Mouse (Mus musculus): ENCODE measurements at regions not wholly inside any gene's neighbourhood (a gene's known extent, or its start where the extent isn't known, plus 50 kb on each side); places are given as distances from the start of the nearest gene placed in this dataset.
"Not testable (repeated sequence)": the region's sequence is repeated elsewhere in the genome, so short reads cannot be mapped to it uniquely, and the experiment has no call there.

DNA sequence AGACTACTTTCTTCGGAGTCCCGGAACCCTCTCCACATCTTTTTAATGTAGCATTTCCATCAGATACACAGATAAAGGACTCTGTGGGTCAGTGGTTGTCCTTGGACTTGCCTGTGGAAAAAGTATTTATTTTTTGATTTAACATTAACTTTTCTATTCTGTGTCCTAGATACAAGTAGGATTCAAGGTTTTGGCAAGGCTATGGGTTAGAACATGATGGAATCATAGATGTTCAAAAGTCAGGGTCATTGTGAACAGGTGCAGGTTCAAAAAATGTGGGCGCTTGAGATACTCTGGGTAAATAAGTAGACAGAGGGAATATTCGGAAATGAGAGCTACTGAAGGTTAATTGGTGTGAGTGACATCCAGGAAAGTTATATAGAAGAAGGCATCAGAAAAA is 347.7 kb downstream of the Cypt12 start:
- DNase-seq (ENCODE audit: low spot score), result no peak

- DNase-seq (ENCODE audit: low spot score), result no peak
Measured at GRCm38 (mm10) chr3:18298699-18299098, 350.5 kb downstream of the Cypt12 start.

GRCm38 (mm10) chr3:18299502-18299901 is 351.3 kb downstream of the Cypt12 start:
- peak; percentile 6 for DNase-seq (ENCODE audit: low spot score)

DNA sequence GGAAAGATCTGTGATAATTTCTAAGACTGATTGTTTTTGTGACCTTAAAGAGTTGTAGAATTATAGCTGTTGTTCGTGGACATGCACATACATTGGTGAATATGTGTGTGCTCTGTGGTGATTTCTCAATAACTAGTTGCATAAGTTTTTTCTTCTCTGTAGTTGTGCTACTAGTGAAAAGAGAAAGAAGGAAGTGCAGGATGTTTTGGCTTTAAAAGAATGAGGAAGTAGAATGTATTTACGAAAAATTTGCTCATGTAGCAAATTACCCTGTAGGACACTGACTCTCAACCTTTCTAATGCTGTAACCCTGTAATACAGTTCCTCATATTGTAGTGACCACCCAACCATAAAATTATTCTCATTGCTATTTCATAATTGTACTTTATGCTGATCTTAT is 371.2 kb downstream of the Cypt12 start:
- DNase-seq (ENCODE audit: low spot score), result no peak

DNA sequence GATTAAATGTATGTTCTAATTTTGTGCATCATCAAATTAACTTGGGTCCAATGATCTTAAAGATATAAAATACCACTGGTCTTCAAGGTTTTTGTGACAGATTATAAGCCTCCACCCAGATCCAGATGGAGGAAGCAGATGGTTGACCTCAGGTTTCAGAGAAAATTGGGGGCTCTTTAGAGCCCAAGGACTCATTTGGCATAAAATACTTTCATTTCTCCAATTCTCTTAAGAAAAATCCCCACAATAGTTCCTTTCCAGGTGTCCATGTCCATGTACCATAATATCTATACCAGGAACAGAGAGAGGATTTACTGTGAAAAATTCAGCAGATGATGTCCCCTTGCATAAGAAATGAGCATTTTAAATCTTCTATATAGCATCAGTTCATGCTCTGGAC is 385.0 kb downstream of the Cypt12 start:
- no peak for DNase-seq (ENCODE audit: low spot score)

DNA sequence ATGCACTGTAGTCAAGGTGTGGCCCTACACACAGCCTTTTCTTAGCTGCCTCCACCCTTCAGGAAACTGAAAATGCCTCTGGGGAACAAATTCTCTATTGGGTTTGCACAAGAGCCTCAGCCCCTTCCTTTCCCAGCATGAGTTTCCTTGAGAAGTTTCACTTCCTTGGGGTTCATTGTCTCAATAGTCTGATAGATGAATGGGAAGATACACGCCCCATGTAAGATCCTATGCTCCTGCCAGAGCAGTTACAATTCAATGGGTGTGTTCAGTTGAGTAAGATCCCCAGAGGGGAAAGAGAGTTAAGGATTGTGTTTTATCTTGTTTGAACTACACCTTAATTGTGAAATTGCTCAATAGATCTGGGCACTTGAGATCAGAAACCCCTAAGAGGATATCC is 391.0 kb downstream of the Cypt12 start:
- no peak for DNase-seq (ENCODE audit: low spot score)

DNA sequence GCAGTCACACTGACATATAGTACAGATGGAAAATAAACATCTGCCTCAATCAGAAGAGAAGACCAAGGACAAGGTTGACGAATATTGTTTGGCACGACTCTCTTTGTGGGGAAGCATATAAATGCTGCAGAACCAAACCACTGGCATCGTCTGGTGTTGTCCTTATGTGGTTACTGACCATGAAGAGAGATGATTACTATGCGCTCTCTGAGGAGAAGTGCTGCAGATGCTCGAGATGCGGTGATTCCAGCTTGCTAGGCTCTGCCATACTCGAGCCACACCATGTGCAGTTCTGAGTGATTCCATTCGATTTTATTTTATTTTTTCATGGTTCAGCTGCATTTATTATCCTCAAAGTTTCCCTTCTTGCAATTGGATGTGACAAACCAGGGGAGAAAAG is 393.5 kb downstream of the Cypt12 start:
- DNase-seq (ENCODE audit: low spot score), result no peak

DNA sequence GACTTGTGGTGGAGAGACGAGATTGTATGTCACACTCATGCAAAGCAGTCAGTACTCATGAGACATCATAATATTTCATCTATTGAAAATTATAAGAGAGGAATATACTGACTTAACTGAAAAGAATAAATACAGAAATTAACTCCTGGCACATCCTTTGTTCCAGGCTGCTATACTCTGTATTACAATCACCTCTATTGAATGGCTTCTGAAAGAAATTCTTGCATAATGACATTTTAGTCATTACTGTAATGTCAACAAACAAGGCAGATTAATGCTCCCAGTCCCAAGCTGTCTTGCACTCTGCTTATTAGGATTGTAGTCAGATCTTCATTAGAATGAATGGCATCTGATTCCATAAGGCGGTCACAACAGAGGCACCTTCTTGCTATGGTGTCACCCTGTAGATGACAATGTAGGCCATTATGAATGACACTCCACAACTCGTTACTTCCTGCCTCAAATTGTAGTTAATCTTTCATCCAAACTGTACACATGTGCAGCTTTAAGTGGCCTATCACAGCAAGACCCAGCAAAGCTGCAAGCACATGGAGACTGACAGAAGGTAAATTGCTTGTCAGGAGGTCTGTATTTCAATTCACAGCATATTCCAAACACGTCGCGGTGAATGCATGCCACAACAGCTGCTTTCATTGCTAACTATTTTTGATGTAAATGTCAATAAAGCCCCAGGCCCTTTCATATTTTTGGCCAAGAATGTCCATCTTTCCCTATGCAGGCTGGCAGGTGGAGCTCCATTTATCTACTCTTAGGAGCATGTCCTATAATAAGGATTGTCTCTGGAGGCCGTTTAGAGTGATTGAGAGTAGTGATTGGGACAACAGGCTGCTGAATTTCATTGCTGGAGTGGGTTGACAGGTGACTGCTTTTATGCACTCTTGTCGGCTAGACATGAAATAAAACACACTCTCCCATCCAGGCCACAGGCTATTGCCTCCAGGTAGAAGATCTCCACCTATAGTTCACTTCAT is 430.1 kb downstream of the Cypt12 start:
- DNase-seq (ENCODE audit: low spot score), result no peak

- DNase-seq (ENCODE audit: low spot score), result no peak
Measured at GRCm38 (mm10) chr3:18421886-18422575, 473.8 kb downstream of the Cypt12 start.

- DNase-seq (ENCODE audit: low spot score), result no peak
Measured at GRCm38 (mm10) chr3:18428908-18429307, 480.7 kb downstream of the Cypt12 start.

GRCm38 (mm10) chr3:18438845-18439244 is 490.6 kb downstream of the Cypt12 start:
- no peak for DNase-seq (ENCODE audit: low spot score)

GRCm38 (mm10) chr3:18452197-18452933 is 504.2 kb downstream of the Cypt12 start:
- no peak for DNase-seq (ENCODE audit: low spot score)

GRCm38 (mm10) chr3:18453220-18453985 is 505.2 kb downstream of the Cypt12 start:
- DNase-seq (ENCODE audit: low spot score), result no peak

- no peak for DNase-seq (ENCODE audit: low spot score)
Measured at GRCm38 (mm10) chr3:18453986-18454291, 505.7 kb downstream of the Cypt12 start.

- not testable (repeated sequence) for DNase-seq (ENCODE audit: low spot score)
Measured at GRCm38 (mm10) chr3:18454558-18455191, 506.5 kb downstream of the Cypt12 start.

DNA sequence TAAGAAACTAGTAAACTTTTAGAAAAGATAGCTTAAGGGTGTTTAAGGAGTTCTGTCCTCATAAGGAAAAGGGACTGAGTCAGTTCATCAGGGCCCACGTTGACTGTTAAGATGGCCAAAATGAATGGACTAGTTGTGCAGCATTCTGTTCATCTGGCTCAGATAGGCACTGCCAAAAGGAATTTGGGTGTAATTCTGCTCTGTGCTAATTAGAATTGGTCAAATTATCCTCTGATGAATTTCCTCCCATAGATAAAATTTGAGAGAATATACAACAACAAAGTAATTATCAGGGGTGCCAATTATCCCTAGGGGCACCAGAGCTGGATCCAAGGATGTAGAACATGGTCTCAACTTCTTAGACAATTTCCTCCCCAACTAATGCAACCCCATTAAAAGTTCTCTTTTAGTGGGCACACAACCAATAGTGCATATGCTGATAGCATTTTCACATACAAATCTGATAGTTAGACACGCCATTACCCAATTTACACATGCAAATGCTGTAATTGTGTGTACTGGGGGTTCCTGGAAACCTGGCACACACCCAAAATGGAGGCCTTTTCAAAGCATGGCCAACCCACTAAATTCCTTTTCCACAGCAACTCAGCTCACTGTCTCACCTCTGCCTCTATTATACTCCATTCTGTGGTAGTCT is 508.0 kb downstream of the Cypt12 start:
- DNase-seq (ENCODE audit: low spot score), result no peak

- no peak for DNase-seq (ENCODE audit: low spot score)
Measured at GRCm38 (mm10) chr3:18460267-18460666, 512.1 kb downstream of the Cypt12 start.

DNA sequence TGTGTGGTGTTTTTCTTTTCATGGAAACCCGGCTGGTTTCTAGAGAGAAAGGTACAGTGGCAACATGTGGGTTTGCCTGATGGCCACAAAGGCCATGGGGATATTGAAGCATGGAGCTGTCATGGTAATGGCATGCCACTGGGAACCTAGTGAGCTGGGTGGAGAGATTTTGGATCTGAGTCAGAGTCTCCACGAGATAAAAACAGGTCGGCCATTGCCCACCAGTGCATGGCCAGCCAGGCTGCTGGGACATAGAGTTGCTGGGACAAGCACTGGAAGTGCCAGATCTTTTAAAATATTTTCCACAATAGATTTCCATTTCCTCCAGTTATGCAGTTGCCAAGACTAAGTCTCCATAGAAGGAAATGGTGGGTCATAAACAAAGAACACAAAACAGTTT is 523.6 kb downstream of the Cypt12 start:
- DNase-seq (ENCODE audit: low spot score), result no peak

DNA sequence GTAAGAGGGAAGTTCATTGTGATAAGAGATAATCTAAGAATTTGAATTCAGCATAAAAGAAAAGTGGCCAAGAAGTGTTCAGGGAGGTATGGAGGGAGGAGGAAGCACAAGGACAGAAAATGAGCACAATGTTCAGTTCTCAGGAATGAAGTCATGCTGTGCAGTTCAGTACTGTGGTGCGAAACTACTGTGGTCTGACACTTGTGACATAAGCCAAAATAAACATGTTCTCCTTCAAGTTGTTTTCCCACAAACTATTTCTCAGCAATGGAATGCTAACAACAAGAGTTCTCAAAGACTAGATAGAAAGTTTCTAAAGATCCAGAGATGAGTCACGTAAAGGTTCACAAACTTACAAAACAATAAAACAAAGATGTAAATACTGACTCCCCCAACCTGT is 531.3 kb downstream of the Cypt12 start:
- DNase-seq (ENCODE audit: low spot score), result no peak

- no peak for DNase-seq (ENCODE audit: low spot score)
Measured at GRCm38 (mm10) chr3:18482006-18482405, 533.8 kb downstream of the Cypt12 start.

DNA sequence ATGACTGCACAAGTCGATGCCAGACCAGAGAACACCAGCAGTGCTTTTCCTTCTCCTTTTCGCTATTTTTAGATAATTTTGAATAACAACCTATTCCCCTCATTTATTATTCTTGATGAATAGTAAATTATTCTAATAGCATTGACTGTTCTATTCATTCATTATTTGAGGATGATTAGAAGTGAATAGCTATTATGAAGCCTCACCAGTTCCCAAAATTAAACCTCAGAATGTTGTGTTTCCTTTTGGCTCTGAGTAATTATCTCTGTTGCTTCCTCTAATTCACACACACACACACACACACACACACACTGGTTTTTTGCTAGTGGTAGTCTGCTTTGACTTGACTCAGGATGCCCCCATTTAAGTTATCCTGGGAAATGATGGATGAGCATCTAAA is 540.7 kb downstream of the Cypt12 start:
- DNase-seq (ENCODE audit: low spot score), result no peak
